Mouse (Mus musculus): ENCODE data around the gene Mtfr2. TPM values are rescaled to one million over a fixed set of nuclear protein-coding genes. Genes with fewer than 3 reads are reported as not detected.

The Mtfr2 gene
- total and polyA plus RNA-seq, 2 experiments from 2014 or later: 0.23 to 0.27 TPM

GRCm38 (mm10) chr10:20382807-20383419, 35.3 kb downstream of the Mtfr2 start:
- no peak overlapping the region for H3K4me3 ChIP-seq (ENCODE audit: low read depth, low read length)
- WGBS: 67% methylated on average over 6 of the region's 6 CpGs
- ATAC-seq (ENCODE audit: low FRiP score) (peak; percentile 81), DNase-seq (ENCODE audit: low spot score) (peak; percentile 66)
- H3K4me2 ChIP-seq (ENCODE audit: low read depth, low read length, poor library complexity, severe bottlenecking): no peak overlapping the region
- H3K27ac ChIP-seq (ENCODE audit: low read depth, low read length): peak overlapping the region; percentile 62
- TF ChIP-seq CTCF (IDR thresholded peaks at IDR 0.05): peak; percentile 16; the same call in 1 of the 2 replicates
- peaks cover 4% of the 10 kb centered on the region for H3K4me1 ChIP-seq (ENCODE audit: insufficient read depth, low read length)
- no peaks in the 10 kb centered on the region for H3K36me3 ChIP-seq (ENCODE audit: insufficient read depth, low read length)
- H3K9me3 ChIP-seq (ENCODE audit: low read length): no peaks in the 10 kb centered on the region
- H3K9ac ChIP-seq (replicated peaks; ENCODE audit: low read length, poor library complexity, severe bottlenecking): no peak overlapping the region
- no peaks in the 10 kb centered on the region for H3K27me3 ChIP-seq (ENCODE audit: insufficient read depth, low read length)

GRCm38 (mm10) chr10:20390568-20390967, 43.0 kb downstream of the Mtfr2 start:
- H3K27ac ChIP-seq (ENCODE audit: low read depth, low read length): no peak overlapping the region
- no peak for ATAC-seq (ENCODE audit: low FRiP score)
- H3K9ac ChIP-seq (replicated peaks; ENCODE audit: low read length, poor library complexity, severe bottlenecking): no peak overlapping the region
- no peaks in the 10 kb centered on the region for H3K36me3 ChIP-seq (ENCODE audit: insufficient read depth, low read length)
- H3K4me2 ChIP-seq (ENCODE audit: low read depth, low read length, poor library complexity, severe bottlenecking): no peak overlapping the region
- no peak overlapping the region for H3K4me3 ChIP-seq (ENCODE audit: low read depth, low read length)
- no peaks in the 10 kb centered on the region for H3K4me1 ChIP-seq (ENCODE audit: insufficient read depth, low read length)
- no peak for DNase-seq (ENCODE audit: low spot score)
- H3K27me3 ChIP-seq (ENCODE audit: insufficient read depth, low read length): no peaks in the 10 kb centered on the region
- TF ChIP-seq CTCF (IDR thresholded peaks at IDR 0.05): no peak
- H3K9me3 ChIP-seq (ENCODE audit: low read length): no peaks in the 10 kb centered on the region
- WGBS: 61% methylated on average over 3 of the region's 3 CpGs

GRCm38 (mm10) chr10:20394815-20395214, 47.2 kb downstream of the Mtfr2 start:
- Histone ChIP-seq H3K27me3 (ENCODE audit: insufficient read depth, low read length) (no peaks in the 10 kb centered on the region), H3K9ac (replicated peaks; ENCODE audit: low read length, poor library complexity, severe bottlenecking) (no peak overlapping the region), H3K4me2 (ENCODE audit: low read depth, low read length, poor library complexity, severe bottlenecking) (no peak overlapping the region), H3K4me1 (ENCODE audit: insufficient read depth, low read length) (no peaks in the 10 kb centered on the region), H3K36me3 (ENCODE audit: insufficient read depth, low read length) (no peaks in the 10 kb centered on the region), H3K9me3 (ENCODE audit: low read length) (no peaks in the 10 kb centered on the region), H3K4me3 (ENCODE audit: low read depth, low read length) (no peak overlapping the region), H3K27ac (ENCODE audit: low read depth, low read length) (no peak overlapping the region)
- DNase-seq (ENCODE audit: low spot score): no peak
- 72% methylated on average over 5 of the region's 5 CpGs for WGBS
- TF ChIP-seq CTCF (IDR thresholded peaks at IDR 0.05): no peak
- no peak for ATAC-seq (ENCODE audit: low FRiP score)

- no peak for ATAC-seq (ENCODE audit: low FRiP score)
- no peak overlapping the region for H3K9ac ChIP-seq (replicated peaks; ENCODE audit: low read length, poor library complexity, severe bottlenecking)
- no peaks in the 10 kb centered on the region for H3K36me3 ChIP-seq (ENCODE audit: insufficient read depth, low read length)
- DNase-seq (ENCODE audit: low spot score): no peak
- WGBS: 93% methylated on average over 3 of the region's 3 CpGs
- H3K4me3 ChIP-seq (ENCODE audit: low read depth, low read length): no peak overlapping the region
- TF ChIP-seq CTCF (IDR thresholded peaks at IDR 0.05): no peak
- H3K4me1 ChIP-seq (ENCODE audit: insufficient read depth, low read length): no peaks in the 10 kb centered on the region
- no peak overlapping the region for H3K27ac ChIP-seq (ENCODE audit: low read depth, low read length)
- H3K4me2 ChIP-seq (ENCODE audit: low read depth, low read length, poor library complexity, severe bottlenecking): no peak overlapping the region
- H3K9me3 ChIP-seq (ENCODE audit: low read length): no peaks in the 10 kb centered on the region
- no peaks in the 10 kb centered on the region for H3K27me3 ChIP-seq (ENCODE audit: insufficient read depth, low read length)
These were observed 48.2 kb downstream of the Mtfr2 start for GRCm38 (mm10) chr10:20395778-20396177.

GRCm38 (mm10) chr10:20398224-20398623, 50.7 kb downstream of the Mtfr2 start:
- no peaks in the 10 kb centered on the region for H3K36me3 ChIP-seq (ENCODE audit: insufficient read depth, low read length)
- ATAC-seq (ENCODE audit: low FRiP score) (no peak), DNase-seq (ENCODE audit: low spot score) (no peak)
- H3K4me3 ChIP-seq (ENCODE audit: low read depth, low read length): no peak overlapping the region
- H3K27ac ChIP-seq (ENCODE audit: low read depth, low read length): no peak overlapping the region
- no peaks in the 10 kb centered on the region for H3K27me3 ChIP-seq (ENCODE audit: insufficient read depth, low read length)
- WGBS: 85% methylated on average over 6 of the region's 6 CpGs
- no peak overlapping the region for H3K4me2 ChIP-seq (ENCODE audit: low read depth, low read length, poor library complexity, severe bottlenecking)
- no peak for TF ChIP-seq CTCF (IDR thresholded peaks at IDR 0.05)
- no peaks in the 10 kb centered on the region for H3K4me1 ChIP-seq (ENCODE audit: insufficient read depth, low read length)
- no peaks in the 10 kb centered on the region for H3K9me3 ChIP-seq (ENCODE audit: low read length)
- no peak overlapping the region for H3K9ac ChIP-seq (replicated peaks; ENCODE audit: low read length, poor library complexity, severe bottlenecking)

GRCm38 (mm10) chr10:20398641-20399390, 51.2 kb downstream of the Mtfr2 start:
- Histone ChIP-seq H3K9ac (replicated peaks; ENCODE audit: low read length, poor library complexity, severe bottlenecking) (no peak overlapping the region), H3K27ac (ENCODE audit: low read depth, low read length) (no peak overlapping the region), H3K4me2 (ENCODE audit: low read depth, low read length, poor library complexity, severe bottlenecking) (no peak overlapping the region), H3K9me3 (ENCODE audit: low read length) (no peaks in the 10 kb centered on the region), H3K4me3 (ENCODE audit: low read depth, low read length) (no peak overlapping the region), H3K4me1 (ENCODE audit: insufficient read depth, low read length) (no peaks in the 10 kb centered on the region), H3K27me3 (ENCODE audit: insufficient read depth, low read length) (no peaks in the 10 kb centered on the region), H3K36me3 (ENCODE audit: insufficient read depth, low read length) (no peaks in the 10 kb centered on the region)
- ATAC-seq (ENCODE audit: low FRiP score) (no peak), DNase-seq (ENCODE audit: low spot score) (no peak)
- TF ChIP-seq CTCF (IDR thresholded peaks at IDR 0.05): no peak
- WGBS: 68% methylated on average over 12 of the region's 12 CpGs

Data from midbrain, postnatal 0 days (tissue).